Comparison of ENCODE assay signal across 18 mouse cellular contexts in genomic region chr6:86053099-86053498, GRCm38 (mm10). TPM values are rescaled to one million over a fixed set of nuclear protein-coding genes. Genes with fewer than 3 reads are reported as not detected.
DNase-seq lines count a peak whose midpoint lies in the region; ATAC-seq and TF ChIP-seq lines count a peak whose summit lies in the region.
"Had no signal": no experiment of that assay in that cellular context is flagged by ENCODE, and none has a peak within 500 bp of the region (broad histone marks: within the 10 kb centered on the region; RNA-seq: fewer than 3 reads in every experiment).

No protein-coding gene starts in this region.

- H3K4me3 ChIP-seq in forebrain, embryonic 11.5 days (ENCODE audit: low read depth, low read length), result no peak overlapping the region
- H3K4me3 ChIP-seq in hindbrain, embryonic 14.5 days (replicated peaks; ENCODE audit: low read length), result no peak overlapping the region
- H3K4me3 ChIP-seq in midbrain, postnatal 0 days (ENCODE audit: low read depth, low read length), result no peak overlapping the region
- H3K4me3 ChIP-seq: limb, embryonic 13.5 days; megakaryocyte, embryonic 14.5 days; stomach, embryonic 15.5 days had no signal

- H3K27ac ChIP-seq in forebrain, embryonic 11.5 days (ENCODE audit: low read depth, low read length), result peak overlapping the region; percentile 89
- H3K27ac ChIP-seq in hindbrain, embryonic 14.5 days, result peak overlapping the region; percentile 98
- peak overlapping the region; percentile 98 for H3K27ac ChIP-seq in midbrain, postnatal 0 days (ENCODE audit: low read depth, low read length)
- H3K27ac ChIP-seq: limb, embryonic 13.5 days; stomach, embryonic 15.5 days had no signal

- intact Hi-C loops in gastrocnemius, postnatal 36 days (cut with DNase I), result no loop called here
- intact Hi-C loops in heart, postnatal 14 days (cut with DNase I), result no loop called here

- no peaks in the 10 kb centered on the region for H3K9me3 ChIP-seq in forebrain, embryonic 11.5 days (ENCODE audit: control insufficient read depth, low read length)
- no peaks in the 10 kb centered on the region for H3K9me3 ChIP-seq in hindbrain, embryonic 14.5 days (ENCODE audit: control insufficient read depth, low read length)
- H3K9me3 ChIP-seq in midbrain, postnatal 0 days (ENCODE audit: low read length), result no peaks in the 10 kb centered on the region
- H3K9me3 ChIP-seq: limb, embryonic 13.5 days; megakaryocyte, embryonic 14.5 days; stomach, embryonic 15.5 days had no signal

- DNase-seq in embryo, embryonic 10.5 days (ENCODE audit: low spot score), result peak; percentile 18
- no peak for DNase-seq in embryo, embryonic 10 days (ENCODE audit: low spot score)
- no peak for DNase-seq in forebrain, embryonic 11.5 days (ENCODE audit: low spot score)
- no peak for DNase-seq in hindbrain, embryonic 14.5 days (ENCODE audit: low spot score)
- DNase-seq in midbrain, postnatal 0 days (ENCODE audit: low spot score), result peak; percentile 47
- no peak for DNase-seq in thymus, adult 18-20 months
- no peak for DNase-seq in gastrocnemius, postnatal 36 days
- no peak for DNase-seq in heart, postnatal 14 days
- DNase-seq: adrenal gland, postnatal 10 days; cerebellum, postnatal 25 days; lung, adult 2 months had no signal

- H3K4me2 ChIP-seq in forebrain, embryonic 11.5 days (ENCODE audit: low read depth, low read length, severe bottlenecking), result 0 out of 2 replicates have a peak overlapping the region, but pooled peaks have one; percentile 8
- peak overlapping the region; percentile 37 for H3K4me2 ChIP-seq in hindbrain, embryonic 14.5 days (replicated peaks)
- no peak overlapping the region for H3K4me2 ChIP-seq in midbrain, postnatal 0 days (ENCODE audit: low read depth, low read length, poor library complexity, severe bottlenecking)
- H3K4me2 ChIP-seq: limb, embryonic 13.5 days; stomach, embryonic 15.5 days had no signal

- H3K4me1 ChIP-seq in forebrain, embryonic 11.5 days (replicated peaks; ENCODE audit: control insufficient read depth, insufficient read depth, low read length), result peaks cover 28% of the 10 kb centered on the region
- H3K4me1 ChIP-seq in hindbrain, embryonic 14.5 days (replicated peaks; ENCODE audit: control insufficient read depth, insufficient read depth, low read length), result peaks cover 59% of the 10 kb centered on the region
- peaks cover 26% of the 10 kb centered on the region for H3K4me1 ChIP-seq in midbrain, postnatal 0 days (ENCODE audit: insufficient read depth, low read length)
- H3K4me1 ChIP-seq: limb, embryonic 13.5 days; stomach, embryonic 15.5 days had no signal

- no peak for TF ChIP-seq CTCF in midbrain, postnatal 0 days (IDR thresholded peaks at IDR 0.05)

- no peaks in the 10 kb centered on the region for H3K36me3 ChIP-seq in forebrain, embryonic 11.5 days (ENCODE audit: control insufficient read depth, insufficient read depth, low read length)
- no peaks in the 10 kb centered on the region for H3K36me3 ChIP-seq in hindbrain, embryonic 14.5 days (replicated peaks; ENCODE audit: control insufficient read depth, insufficient read depth)
- no peaks in the 10 kb centered on the region for H3K36me3 ChIP-seq in midbrain, postnatal 0 days (ENCODE audit: insufficient read depth, low read length)
- H3K36me3 ChIP-seq: limb, embryonic 13.5 days; stomach, embryonic 15.5 days had no signal

- no peaks in the 10 kb centered on the region for H3K27me3 ChIP-seq in forebrain, embryonic 11.5 days (ENCODE audit: control insufficient read depth, insufficient read depth, low read length)
- no peaks in the 10 kb centered on the region for H3K27me3 ChIP-seq in hindbrain, embryonic 14.5 days (ENCODE audit: control insufficient read depth, insufficient read depth, low read length)
- no peaks in the 10 kb centered on the region for H3K27me3 ChIP-seq in midbrain, postnatal 0 days (ENCODE audit: insufficient read depth, low read length)
- H3K27me3 ChIP-seq: limb, embryonic 13.5 days; stomach, embryonic 15.5 days had no signal

- H3K9ac ChIP-seq in forebrain, embryonic 11.5 days (ENCODE audit: low read length), result peak overlapping the region; percentile 27; the same call in 1 of the 2 replicates
- peak overlapping the region; percentile 50 for H3K9ac ChIP-seq in hindbrain, embryonic 14.5 days
- peak overlapping the region; percentile 2; the same call in 1 of the 2 replicates for H3K9ac ChIP-seq in midbrain, postnatal 0 days (replicated peaks; ENCODE audit: low read length, poor library complexity, severe bottlenecking)
- H3K9ac ChIP-seq: limb, embryonic 13.5 days; stomach, embryonic 15.5 days had no signal

- 9% methylated on average over 4 of the region's 4 CpGs for WGBS in forebrain, embryonic 11.5 days
- 13% methylated on average over 4 of the region's 4 CpGs for WGBS in hindbrain, embryonic 14.5 days
- WGBS in midbrain, postnatal 0 days, result 10% methylated on average over 4 of the region's 4 CpGs

- ATAC-seq in forebrain, embryonic 11.5 days (replicated peaks; ENCODE audit: low FRiP score), result 0 out of 2 replicates have a peak, but pooled peaks have one; percentile 40
- no peak for ATAC-seq in hindbrain, embryonic 14.5 days (ENCODE audit: low FRiP score)
- no peak for ATAC-seq in midbrain, postnatal 0 days (ENCODE audit: low FRiP score)

RNA-seq across cellular contexts. Expression of gene Add2, which starts 24.6 kb away (rescaled TPM):
- 61.0 and 68.3 TPM in 2 replicates for polyA plus RNA-seq in forebrain, embryonic 11.5 days (2014; fragmentation: Nextera tagmentation; extraction: Ambion mirVana)
- polyA plus RNA-seq in hindbrain, embryonic 14.5 days (2014; fragmentation: Nextera tagmentation; extraction: Ambion mirVana), result 102 and 111 TPM in 2 replicates
- 159 and 196 TPM in 2 replicates for total RNA-seq in midbrain, postnatal 0 days (2014; rRNA removed)
- 118 and 124 TPM in 2 replicates for polyA plus RNA-seq in midbrain, postnatal 0 days (2015; fragmentation: Nextera tagmentation; extraction: Ambion mirVana)
- total RNA-seq in gastrocnemius, postnatal 36 days (2021), result under 1 TPM in 1 of 2 experiments, not detected in 1; 0.05 TPM
- total RNA-seq in heart, postnatal 14 days (2021), result 1 to 10 TPM in 1 of 2 experiments, under 1 TPM in 1; 0.68 to 1.0 TPM

RNA-seq across cellular contexts. Expression of gene Figla, which starts 37.1 kb away (rescaled TPM):
- not detected in 2 replicates for polyA plus RNA-seq in forebrain, embryonic 11.5 days (2014; fragmentation: Nextera tagmentation; extraction: Ambion mirVana)
- polyA plus RNA-seq in hindbrain, embryonic 14.5 days (2014; fragmentation: Nextera tagmentation; extraction: Ambion mirVana), result not detected in 2 replicates
- total RNA-seq in midbrain, postnatal 0 days (2014; rRNA removed), result not detected in 2 replicates
- not detected in 2 replicates for polyA plus RNA-seq in midbrain, postnatal 0 days (2015; fragmentation: Nextera tagmentation; extraction: Ambion mirVana)
- not detected for total RNA-seq in gastrocnemius, postnatal 36 days (2021)
- total RNA-seq in heart, postnatal 14 days (2021), result not detected
- total RNA-seq: adrenal gland, postnatal 10 days; heart, adult 8-10 months; layer of hippocampus, postnatal 14 days had no signal
- polyA plus RNA-seq: kidney, embryonic 14.5 days; limb, embryonic 13.5 days; lung, adult 2 months; small intestine, adult 2 months; stomach, embryonic 15.5 days had no signal

Comparison
In these comparisons a context has a peak if more than half of its experiments do, and no peak if none do; other contexts are left out.
1. DNase-seq: peak in embryo, embryonic 10.5 days (single experiment) and midbrain, postnatal 0 days (single experiment); none in embryo, embryonic 10 days (single experiment), forebrain, embryonic 11.5 days (single experiment), hindbrain, embryonic 14.5 days (single experiment), thymus, adult 18-20 months (0 of 2), gastrocnemius, postnatal 36 days (0 of 2) and heart, postnatal 14 days (0 of 2).
2. RNA of gene Add2, which starts 24.6 kb away (total RNA-seq): 159 to 196 TPM in midbrain, postnatal 0 days; 0.68 to 1.0 TPM in heart, postnatal 14 days and 0.05 TPM in gastrocnemius, postnatal 36 days; every median in the first group is over 10 times any median in the second.
3. Peak in every context shown above with its lines, with median percentiles within 50 percentile points of each other: H3K27ac ChIP-seq and H3K9ac ChIP-seq.